Mouse (Mus musculus) heart, embryonic 12.5 days (tissue): ENCODE data around the gene Mmp11. TPM values are rescaled to one million over a fixed set of nuclear protein-coding genes. Genes with fewer than 3 reads are reported as not detected.

Source experiments
- ATAC-seq: fragments of 200-750 bp; cut with Nextera tagmentation; 2 replicates; pipeline ENCODE4 v1.8.0; 2017; ENCODE audit warnings: moderate TSS enrichment, moderate library complexity; ENCODE audit not compliant: insufficient number of reproducible peaks, low FRiP score
- H3K27ac ChIP-seq: fragments of 300-500 bp; sonication (generic); 2 replicates; pipeline ENCODE4 v1.5.1; 2016; ENCODE audit warnings: mild to moderate bottlenecking, moderate library complexity; ENCODE audit not compliant: poor library complexity, severe bottlenecking
- H3K27me3 ChIP-seq: fragments of 300-500 bp; sonication (generic); replicated peaks from 2 replicates; pipeline ENCODE4 v1.6.1; 2016; ENCODE audit warnings: mild to moderate bottlenecking, moderate library complexity
- H3K36me3 ChIP-seq: fragments of 300-500 bp; sonication (generic); 2 replicates; pipeline ENCODE4 v1.6.1; 2016; ENCODE audit warnings: mild to moderate bottlenecking, moderate library complexity
- H3K4me1 ChIP-seq: fragments of 300-500 bp; sonication (generic); replicated peaks from 2 replicates; pipeline ENCODE4 v1.6.1; 2016; ENCODE audit warnings: mild to moderate bottlenecking
- H3K4me2 ChIP-seq: fragments of 300-500 bp; sonication (generic); 2 replicates; pipeline ENCODE4 v1.6.1; 2016; ENCODE audit warnings: mild to moderate bottlenecking, moderate library complexity
- H3K4me3 ChIP-seq: fragments of 300-500 bp; sonication (generic); 2 replicates; pipeline ENCODE4 v1.5.1; 2016; ENCODE audit warnings: mild to moderate bottlenecking
- H3K9ac ChIP-seq: fragments of 300-500 bp; sonication (generic); 2 replicates; pipeline ENCODE4 v1.6.1; 2016; ENCODE audit warnings: mild to moderate bottlenecking, moderate library complexity
- H3K9me3 ChIP-seq: fragments of 300-500 bp; sonication (generic); replicated peaks from 2 replicates; pipeline ENCODE4 v1.6.1; 2016; ENCODE audit warnings: mild to moderate bottlenecking, moderate library complexity
- WGBS: fragments of 180-500 bp; shearing (Covaris S2); methylation state at CpG from one replicate; pipeline ENCODE4 v1.1.7; 2016; 5-methylcytosine and 5-hydroxymethylcytosine counted together
- polyA plus RNA-seq: library from polyadenylated mRNA; unstranded; fragments of >200 nt; fragmentation: Nextera tagmentation; extraction: Ambion mirVana; gene quantifications from 2 replicates; pipeline ENCODE4 v1.2.1, GENCODE M21; 2016

Mmp11 gene
- 25.4 and 27.1 TPM in 2 replicates for polyA plus RNA-seq

DNA sequence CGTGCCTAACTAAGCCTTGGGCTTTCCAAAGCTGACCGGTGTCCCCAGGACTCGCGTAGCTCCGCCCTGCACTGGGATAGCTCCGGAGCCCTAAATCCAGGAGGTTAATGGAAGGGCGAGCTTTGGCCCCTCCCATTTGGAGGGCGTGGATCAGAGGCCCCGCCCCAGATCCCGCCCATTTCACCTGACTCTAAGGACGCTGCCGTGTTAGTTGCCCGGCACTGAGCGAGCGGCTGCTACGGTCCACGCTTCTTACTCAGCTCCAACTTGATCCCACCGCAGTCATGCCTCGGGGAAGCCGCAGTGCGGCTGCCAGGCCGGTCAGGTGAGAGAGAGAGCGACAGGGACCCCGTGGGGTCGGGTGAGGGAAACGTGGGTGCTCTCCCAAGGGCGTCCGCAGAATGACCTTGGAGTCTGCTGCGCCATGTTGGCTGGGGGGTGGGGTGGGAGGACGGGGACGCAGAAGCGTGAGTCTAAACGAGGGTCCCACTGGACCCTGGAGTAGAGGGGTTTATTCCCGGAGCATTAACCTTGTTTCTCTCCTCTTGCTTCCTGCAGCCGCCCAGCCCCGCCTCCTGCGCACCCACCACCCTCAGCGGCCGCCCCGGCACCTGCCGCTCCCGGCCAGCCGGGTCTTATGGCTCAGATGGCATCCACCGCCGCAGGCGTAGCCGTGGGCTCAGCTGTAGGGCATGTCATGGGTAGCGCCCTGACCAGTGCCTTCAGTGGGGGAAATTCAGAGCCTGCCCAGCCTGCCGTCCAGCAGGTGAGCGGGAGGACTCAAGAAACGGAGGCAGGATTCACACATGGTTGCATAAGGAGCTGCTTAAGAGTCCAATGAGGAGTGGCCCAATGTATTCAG, at the start of gene Mmp11:
Gene Mmp11 (minus strand): TSS at position 817 of the 862 bp plus-strand sequence.
- Histone ChIP-seq H3K27ac (peak within 1 kb of the TSS; percentile 80), H3K36me3 (no peaks in the 10 kb centered on the region), H3K9ac (peak within 1 kb of the TSS; percentile 80), H3K9me3 (no peaks in the 10 kb centered on the region), H3K4me1 (peaks cover 62% of the 10 kb centered on the region), H3K4me3 (peak within 1 kb of the TSS; percentile 68), H3K27me3 (peaks cover 29% of the 10 kb centered on the region), H3K4me2 (peak within 1 kb of the TSS; percentile 71)
- ATAC-seq, result peak; percentile 84
- 1% methylated on average over 51 of the region's 51 CpGs for WGBS

GRCm38 (mm10) chr10:75979432-75979831, 43.1 kb upstream of the Mmp11 start:
- Histone ChIP-seq H3K4me3 (no peak overlapping the region), H3K9ac (no peak overlapping the region), H3K4me2 (no peak overlapping the region), H3K27me3 (no peaks in the 10 kb centered on the region), H3K9me3 (no peaks in the 10 kb centered on the region), H3K4me1 (no peaks in the 10 kb centered on the region), H3K36me3 (no peaks in the 10 kb centered on the region), H3K27ac (no peak overlapping the region)
- 79% methylated on average over 3 of the region's 3 CpGs for WGBS
- no peak for ATAC-seq

DNA sequence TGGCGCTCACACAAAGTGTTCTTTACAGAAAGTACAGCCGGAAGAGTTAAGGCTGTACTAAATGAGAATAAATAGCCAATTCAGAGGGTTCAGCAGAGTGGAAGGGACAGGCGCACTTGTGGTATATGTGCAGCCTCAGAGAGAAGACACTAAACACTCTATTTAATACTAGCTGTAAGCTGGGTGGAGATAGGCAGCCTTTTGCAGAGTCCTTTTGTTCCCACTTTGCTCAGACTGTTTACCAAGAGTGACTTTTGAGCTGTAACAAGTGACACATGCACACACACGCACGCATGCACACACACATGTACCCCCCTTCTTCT, 42.5 kb upstream of the Mmp11 start:
- H3K9ac ChIP-seq, result no peak overlapping the region
- no peak for ATAC-seq
- no peak overlapping the region for H3K4me3 ChIP-seq
- H3K27me3 ChIP-seq, result no peaks in the 10 kb centered on the region
- H3K36me3 ChIP-seq, result no peaks in the 10 kb centered on the region
- H3K4me1 ChIP-seq, result no peaks in the 10 kb centered on the region
- H3K27ac ChIP-seq, result no peak overlapping the region
- H3K9me3 ChIP-seq, result no peaks in the 10 kb centered on the region
- WGBS, result 82% methylated on average over 5 of the region's 5 CpGs
- no peak overlapping the region for H3K4me2 ChIP-seq

DNA sequence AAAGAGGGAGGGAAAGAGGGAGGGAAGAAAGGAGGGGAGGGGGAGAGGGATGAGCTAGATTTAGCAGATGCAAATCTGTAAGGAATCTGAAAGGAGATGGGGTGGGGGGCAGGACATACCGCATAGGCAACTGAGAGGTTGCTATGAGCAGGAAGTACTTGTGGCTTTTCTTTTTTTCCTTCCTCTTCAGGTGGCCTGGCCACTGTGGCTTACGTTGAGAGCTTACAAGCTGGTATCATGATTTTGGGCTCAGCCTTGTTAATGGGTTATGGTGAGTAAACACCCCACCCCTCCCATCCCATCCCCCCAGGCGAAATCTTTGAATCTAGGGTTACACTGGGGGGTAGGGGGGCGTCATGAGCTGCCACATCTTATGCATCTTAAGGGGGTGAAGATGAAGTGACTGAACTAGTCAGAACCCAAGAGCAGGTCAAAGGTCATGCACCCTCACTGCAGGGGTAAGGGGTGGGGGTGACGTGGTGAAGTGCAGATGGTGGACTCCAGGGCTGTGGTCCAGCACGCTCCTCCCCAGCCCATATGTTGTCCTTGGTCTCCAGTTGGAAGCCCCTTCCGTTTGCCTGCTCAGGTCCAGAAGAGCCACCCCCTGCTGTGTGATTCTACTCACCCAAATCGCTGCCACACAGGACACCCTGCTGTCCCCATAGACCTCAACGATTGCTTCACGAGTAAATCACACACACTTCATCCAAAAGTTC, 42.0 kb upstream of the Mmp11 start:
- no peak overlapping the region for H3K4me3 ChIP-seq
- no peak overlapping the region for H3K4me2 ChIP-seq
- H3K4me1 ChIP-seq, result no peaks in the 10 kb centered on the region
- no peak overlapping the region for H3K27ac ChIP-seq
- ATAC-seq, result no peak
- H3K9ac ChIP-seq, result no peak overlapping the region
- H3K9me3 ChIP-seq, result no peaks in the 10 kb centered on the region; the same call in 1 of the 2 replicates
- 41% methylated on average over 10 of the region's 10 CpGs for WGBS
- H3K36me3 ChIP-seq, result no peaks in the 10 kb centered on the region
- no peaks in the 10 kb centered on the region for H3K27me3 ChIP-seq

DNA sequence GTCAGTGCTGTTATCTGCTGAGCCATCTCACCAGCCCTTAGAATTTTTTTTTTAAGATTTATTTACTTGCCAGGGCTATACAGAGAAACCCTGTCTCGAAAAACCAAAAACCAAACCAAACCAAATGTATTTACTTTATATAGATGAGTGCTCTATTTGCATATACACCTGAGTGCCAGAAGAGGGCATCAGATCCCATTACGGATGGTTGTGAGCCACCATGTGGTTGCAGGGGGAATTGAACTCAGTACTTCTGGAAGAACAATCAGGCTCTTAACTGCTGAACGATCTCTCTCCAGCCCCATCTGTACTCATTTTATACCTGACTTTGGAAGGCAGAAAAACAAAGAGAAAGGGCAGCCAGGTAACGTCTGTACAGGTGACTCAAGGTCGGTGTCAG, 38.9 kb upstream of the Mmp11 start:
- Histone ChIP-seq H3K4me1 (no peaks in the 10 kb centered on the region), H3K9ac (no peak overlapping the region), H3K4me3 (no peak overlapping the region), H3K4me2 (no peak overlapping the region), H3K27me3 (no peaks in the 10 kb centered on the region), H3K9me3 (peaks cover 8% of the 10 kb centered on the region), H3K27ac (no peak overlapping the region), H3K36me3 (no peaks in the 10 kb centered on the region)
- no peak for ATAC-seq
- 73% methylated on average over 5 of the region's 5 CpGs for WGBS

- H3K9ac ChIP-seq, result no peak overlapping the region
- no peak overlapping the region for H3K27ac ChIP-seq
- no peak overlapping the region for H3K4me2 ChIP-seq
- WGBS, result 85% methylated on average over 10 of the region's 10 CpGs
- peaks cover 8% of the 10 kb centered on the region for H3K9me3 ChIP-seq
- no peaks in the 10 kb centered on the region for H3K4me1 ChIP-seq
- ATAC-seq, result no peak
- H3K27me3 ChIP-seq, result no peaks in the 10 kb centered on the region
- no peaks in the 10 kb centered on the region for H3K36me3 ChIP-seq
- H3K4me3 ChIP-seq, result no peak overlapping the region
These were observed 37.5 kb upstream of the Mmp11 start for GRCm38 (mm10) chr10:75973846-75974245.

- H3K36me3 ChIP-seq, result no peaks in the 10 kb centered on the region
- ATAC-seq, result no peak
- no peak within 1 kb of the TSS for H3K27ac ChIP-seq
- peak within 1 kb of the TSS; percentile 25 for H3K4me3 ChIP-seq
- H3K4me1 ChIP-seq, result peaks cover 10% of the 10 kb centered on the region
- 22% methylated on average over 20 of the region's 20 CpGs for WGBS
- peak within 1 kb of the TSS; percentile 17; the same call in 1 of the 2 replicates for H3K9ac ChIP-seq
- no peaks in the 10 kb centered on the region for H3K9me3 ChIP-seq
- H3K4me2 ChIP-seq, result peak within 1 kb of the TSS; percentile 62
- peaks cover 17% of the 10 kb centered on the region for H3K27me3 ChIP-seq
These were observed 18.1 kb upstream of the Mmp11 start, which contains the start of gene Gm5134 for GRCm38 (mm10) chr10:75954381-75954811. Gene Gm5134 (plus strand): TSS chr10:75954514.

GRCm38 (mm10) chr10:75951424-75952050, 15.2 kb upstream of the Mmp11 start:
- peaks cover 10% of the 10 kb centered on the region for H3K4me1 ChIP-seq
- 4% methylated on average over 13 of the region's 13 CpGs for WGBS
- H3K4me3 ChIP-seq, result peak overlapping the region; percentile 49
- no peaks in the 10 kb centered on the region for H3K9me3 ChIP-seq
- peak overlapping the region; percentile 68 for H3K9ac ChIP-seq
- ATAC-seq, result no peak
- peak overlapping the region; percentile 81 for H3K4me2 ChIP-seq
- no peak overlapping the region for H3K27ac ChIP-seq
- H3K27me3 ChIP-seq, result peaks cover 36% of the 10 kb centered on the region
- no peaks in the 10 kb centered on the region for H3K36me3 ChIP-seq

DNA sequence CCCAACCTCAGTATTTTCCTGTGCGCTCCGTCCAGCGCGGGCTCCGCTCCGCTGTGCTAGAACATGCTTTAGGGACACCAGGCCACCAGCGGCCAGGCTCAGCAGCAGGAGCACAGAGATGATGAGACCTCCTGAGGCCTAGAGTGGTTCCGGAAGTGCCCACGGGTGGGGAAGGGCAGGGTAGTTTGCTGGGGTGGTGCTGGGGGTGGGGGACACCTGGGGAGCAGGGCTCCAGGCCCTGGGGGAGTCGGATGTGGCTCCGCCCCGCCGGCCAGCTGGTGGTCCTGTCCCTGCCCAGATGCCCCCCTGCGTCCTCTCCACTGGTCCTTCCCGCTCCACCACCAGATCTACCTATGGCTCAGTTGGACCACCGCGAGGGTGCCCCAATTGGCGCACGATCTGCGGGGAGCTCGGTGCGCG, 14.5 kb upstream of the Mmp11 start:
- Histone ChIP-seq H3K4me3 (peak overlapping the region; percentile 49), H3K9me3 (no peaks in the 10 kb centered on the region), H3K27ac (no peak overlapping the region), H3K4me2 (peak overlapping the region; percentile 81), H3K9ac (peak overlapping the region; percentile 68), H3K27me3 (peaks cover 36% of the 10 kb centered on the region), H3K4me1 (peaks cover 10% of the 10 kb centered on the region), H3K36me3 (no peaks in the 10 kb centered on the region)
- ATAC-seq, result peak; percentile 33; the same call in 1 of the 2 replicates
- 3% methylated on average over 23 of the region's 23 CpGs for WGBS

DNA sequence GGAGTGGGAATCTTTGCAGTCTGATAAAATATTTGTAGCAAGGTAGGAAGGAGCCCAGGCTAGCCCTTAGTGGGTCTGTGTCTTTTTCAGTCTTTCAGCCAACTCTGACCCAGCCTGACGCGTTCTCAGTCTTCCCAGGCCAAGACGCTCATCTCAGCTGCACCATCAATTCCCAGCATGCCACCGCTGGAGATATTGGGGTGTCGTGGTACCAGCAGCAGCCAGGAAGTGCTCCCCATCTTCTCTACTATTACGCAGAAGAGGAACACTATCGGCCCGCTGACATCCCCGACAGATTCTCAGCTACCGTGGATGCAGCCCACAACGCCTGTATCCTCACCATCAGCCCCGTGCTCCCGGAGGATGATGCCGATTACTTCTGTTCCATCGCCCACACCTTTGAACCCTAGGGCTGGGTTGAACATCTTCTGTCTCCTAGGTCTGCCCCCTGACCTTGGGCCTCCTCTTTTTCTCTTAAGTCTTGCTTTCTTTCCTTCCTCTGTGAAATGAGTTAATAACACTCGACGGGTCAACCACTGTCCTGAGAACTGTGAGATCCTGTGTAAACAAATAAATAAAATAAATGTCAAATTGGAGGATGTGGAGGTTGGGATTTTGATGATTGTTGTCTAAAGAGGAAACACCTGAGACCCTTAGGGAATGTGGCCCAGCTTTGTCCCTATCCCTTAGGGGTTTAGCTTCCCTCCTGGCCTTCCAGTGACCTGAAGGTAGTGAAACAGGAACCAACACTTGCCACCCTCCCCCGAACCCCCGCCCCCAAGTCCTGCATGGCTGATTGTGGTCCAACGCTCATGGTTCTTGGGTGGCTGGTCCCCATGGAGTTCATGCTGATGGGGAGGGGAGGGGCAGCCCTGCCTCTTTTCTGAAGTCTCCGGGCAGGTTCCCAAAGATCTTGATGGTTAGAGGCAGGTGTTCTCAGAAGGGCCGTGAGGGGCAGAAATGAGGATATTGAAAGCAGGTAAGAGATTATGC, 13.1 kb upstream of the Mmp11 start:
- Histone ChIP-seq H3K27ac (no peak overlapping the region), H3K9me3 (no peaks in the 10 kb centered on the region), H3K27me3 (peaks cover 36% of the 10 kb centered on the region), H3K4me2 (no peak overlapping the region), H3K4me1 (peaks cover 10% of the 10 kb centered on the region), H3K9ac (no peak overlapping the region), H3K4me3 (no peak overlapping the region), H3K36me3 (no peaks in the 10 kb centered on the region)
- 77% methylated on average over 22 of the region's 22 CpGs for WGBS
- no peak for ATAC-seq
